Mouse (Mus musculus): ENCODE results near the gene Prrx2. TPM values are rescaled to one million over a fixed set of nuclear protein-coding genes. Genes with fewer than 3 reads are reported as not detected.

Prrx2 gene
- polyA plus RNA-seq, 1 experiment, result 2.6 TPM

DNA sequence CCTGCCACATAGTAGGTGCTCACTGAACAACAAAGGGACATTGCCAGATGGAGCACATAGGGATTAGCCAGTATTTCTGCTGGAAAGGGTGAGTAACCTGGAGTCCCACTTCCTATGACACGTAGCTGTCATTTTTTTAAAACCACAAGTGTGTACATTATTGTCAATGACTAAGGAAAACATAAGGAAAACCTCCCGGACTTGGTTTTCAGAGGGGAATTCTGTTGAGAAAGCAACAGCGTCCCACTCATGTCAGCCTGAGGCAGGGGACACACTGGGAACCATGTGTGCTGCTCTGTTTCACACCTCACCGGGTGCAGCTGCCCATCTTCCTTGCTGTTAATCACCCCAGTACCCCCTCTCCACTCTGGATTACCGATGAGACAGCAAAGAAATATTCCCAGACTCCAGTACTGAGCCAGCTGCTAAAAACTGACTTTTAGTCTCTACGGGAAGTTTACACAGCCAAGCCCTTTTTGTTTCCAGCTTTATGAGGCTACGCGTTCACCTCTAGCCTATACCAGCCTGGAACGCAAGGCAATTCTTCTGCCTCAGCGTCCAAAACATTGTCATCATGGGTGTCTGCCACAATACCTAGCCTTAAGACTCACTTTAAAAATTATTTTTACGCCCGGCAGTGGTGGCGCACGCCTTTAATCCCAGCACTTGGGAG is 64.8 kb downstream of the Prrx2 start:
- Histone ChIP-seq H3K27ac (ENCODE audit: insufficient read depth, low read depth, low read length) (no peak overlapping the region), H3K4me3 (ENCODE audit: low read depth, low read length) (no peak overlapping the region), H3K36me3 (ENCODE audit: control insufficient read depth, insufficient read depth, low read length) (no peaks in the 10 kb centered on the region), H3K27me3 (ENCODE audit: control insufficient read depth, insufficient read depth, low read length) (peaks cover 9% of the 10 kb centered on the region), H3K4me1 (ENCODE audit: control insufficient read depth, insufficient read depth, insufficient read length, low read length) (peaks cover 5% of the 10 kb centered on the region)
- WGBS, result 63% methylated on average over 14 of the region's 14 CpGs
- TF ChIP-seq CTCF (IDR thresholded peaks at IDR 0.05; ENCODE audit: extremely low read depth, insufficient read length, insufficient replicate concordance, low read depth, low read length) (no peak), POLR2A (IDR thresholded peaks at IDR 0.05; ENCODE audit: low read depth, low read length) (no peak)

GRCm38 (mm10) chr2:30901646-30902160 is 66.9 kb downstream of the Prrx2 start:
- Histone ChIP-seq H3K27ac (ENCODE audit: insufficient read depth, low read depth, low read length) (no peak overlapping the region), H3K36me3 (ENCODE audit: control insufficient read depth, insufficient read depth, low read length) (no peaks in the 10 kb centered on the region), H3K4me3 (ENCODE audit: low read depth, low read length) (peak overlapping the region; percentile 19), H3K27me3 (ENCODE audit: control insufficient read depth, insufficient read depth, low read length) (peaks cover 9% of the 10 kb centered on the region), H3K4me1 (ENCODE audit: control insufficient read depth, insufficient read depth, insufficient read length, low read length) (peaks cover 5% of the 10 kb centered on the region)
- TF ChIP-seq CTCF (IDR thresholded peaks at IDR 0.05; ENCODE audit: extremely low read depth, insufficient read length, insufficient replicate concordance, low read depth, low read length) (no peak), POLR2A (IDR thresholded peaks at IDR 0.05; ENCODE audit: low read depth, low read length) (no peak)
- WGBS, result 54% methylated on average over 6 of the region's 6 CpGs

DNA sequence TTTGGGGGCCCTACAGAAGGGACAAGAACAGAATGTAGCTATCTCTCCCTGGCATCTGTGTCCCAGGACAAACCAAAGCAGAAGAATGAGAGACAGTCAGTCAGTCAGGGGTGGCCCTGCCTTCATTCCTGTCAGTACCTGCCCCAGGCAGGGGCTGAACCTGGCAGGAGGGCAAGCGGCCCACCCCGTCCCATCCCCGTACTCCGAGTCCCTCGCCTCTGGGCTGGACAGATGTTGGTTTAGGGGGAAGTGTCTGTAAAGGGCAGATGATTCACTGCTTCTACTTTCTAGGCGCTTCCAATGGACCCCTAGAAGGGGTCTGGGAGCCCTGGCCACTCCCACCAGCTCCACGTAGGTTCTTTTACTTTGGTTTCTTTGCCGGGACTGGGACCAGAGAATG is 67.5 kb downstream of the Prrx2 start:
- no peak overlapping the region for H3K27ac ChIP-seq (ENCODE audit: insufficient read depth, low read depth, low read length)
- no peak for TF ChIP-seq CTCF (IDR thresholded peaks at IDR 0.05; ENCODE audit: extremely low read depth, insufficient read length, insufficient replicate concordance, low read depth, low read length)
- TF ChIP-seq POLR2A (IDR thresholded peaks at IDR 0.05; ENCODE audit: low read depth, low read length), result no peak
- WGBS, result 56% methylated on average over 8 of the region's 8 CpGs
- H3K4me1 ChIP-seq (ENCODE audit: control insufficient read depth, insufficient read depth, insufficient read length, low read length), result peaks cover 3% of the 10 kb centered on the region
- H3K27me3 ChIP-seq (ENCODE audit: control insufficient read depth, insufficient read depth, low read length), result peaks cover 9% of the 10 kb centered on the region
- peak overlapping the region; percentile 55 for H3K4me3 ChIP-seq (ENCODE audit: low read depth, low read length)
- H3K36me3 ChIP-seq (ENCODE audit: control insufficient read depth, insufficient read depth, low read length), result no peaks in the 10 kb centered on the region

- no peaks in the 10 kb centered on the region for H3K4me1 ChIP-seq (ENCODE audit: control insufficient read depth, insufficient read depth, insufficient read length, low read length)
- peaks cover 9% of the 10 kb centered on the region for H3K27me3 ChIP-seq (ENCODE audit: control insufficient read depth, insufficient read depth, low read length)
- H3K4me3 ChIP-seq (ENCODE audit: low read depth, low read length), result peak overlapping the region; percentile 55
- no peak overlapping the region for H3K27ac ChIP-seq (ENCODE audit: insufficient read depth, low read depth, low read length)
- H3K36me3 ChIP-seq (ENCODE audit: control insufficient read depth, insufficient read depth, low read length), result no peaks in the 10 kb centered on the region
- no peak for TF ChIP-seq POLR2A (IDR thresholded peaks at IDR 0.05; ENCODE audit: low read depth, low read length)
- no peak for TF ChIP-seq CTCF (IDR thresholded peaks at IDR 0.05; ENCODE audit: extremely low read depth, insufficient read length, insufficient replicate concordance, low read depth, low read length)
- WGBS, result 23% methylated on average over 36 of the region's 37 CpGs
Observed at GRCm38 (mm10) chr2:30902726-30903722, 68.3 kb downstream of the Prrx2 start.

DNA sequence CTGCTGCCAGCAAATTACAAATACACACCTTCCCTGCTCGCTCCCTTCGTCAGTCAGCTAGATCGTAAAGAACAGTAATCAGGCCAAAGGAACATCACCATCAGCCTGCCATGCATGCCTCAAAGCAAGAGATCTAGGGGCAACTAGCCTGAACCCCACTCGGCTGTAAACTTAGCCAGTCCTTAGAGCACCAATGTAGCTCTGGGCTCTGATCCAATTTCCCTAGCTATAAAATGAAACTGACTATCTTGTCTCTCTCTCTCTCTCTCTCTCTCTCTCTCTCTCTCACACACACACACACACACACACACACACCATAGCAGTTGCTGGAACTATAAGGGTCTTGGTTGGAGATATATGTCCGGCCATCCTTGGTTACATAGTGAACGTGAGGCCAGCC is 69.5 kb downstream of the Prrx2 start:
- H3K27ac ChIP-seq (ENCODE audit: insufficient read depth, low read depth, low read length), result no peak overlapping the region
- H3K27me3 ChIP-seq (ENCODE audit: control insufficient read depth, insufficient read depth, low read length), result peaks cover 9% of the 10 kb centered on the region
- no peak overlapping the region for H3K4me3 ChIP-seq (ENCODE audit: low read depth, low read length)
- TF ChIP-seq CTCF (IDR thresholded peaks at IDR 0.05; ENCODE audit: extremely low read depth, insufficient read length, insufficient replicate concordance, low read depth, low read length) (no peak), POLR2A (IDR thresholded peaks at IDR 0.05; ENCODE audit: low read depth, low read length) (no peak)
- H3K36me3 ChIP-seq (ENCODE audit: control insufficient read depth, insufficient read depth, low read length), result no peaks in the 10 kb centered on the region
- H3K4me1 ChIP-seq (ENCODE audit: control insufficient read depth, insufficient read depth, insufficient read length, low read length), result no peaks in the 10 kb centered on the region
- 47% methylated on average over 6 of the region's 6 CpGs for WGBS

- WGBS, result 53% methylated on average over 7 of the region's 7 CpGs
- Histone ChIP-seq H3K4me1 (ENCODE audit: control insufficient read depth, insufficient read depth, insufficient read length, low read length) (no peaks in the 10 kb centered on the region), H3K27me3 (ENCODE audit: control insufficient read depth, insufficient read depth, low read length) (peaks cover 9% of the 10 kb centered on the region), H3K36me3 (ENCODE audit: control insufficient read depth, insufficient read depth, low read length) (no peaks in the 10 kb centered on the region), H3K27ac (ENCODE audit: insufficient read depth, low read depth, low read length) (no peak overlapping the region), H3K4me3 (ENCODE audit: low read depth, low read length) (no peak overlapping the region)
- TF ChIP-seq POLR2A (IDR thresholded peaks at IDR 0.05; ENCODE audit: low read depth, low read length), result no peak
- no peak for TF ChIP-seq CTCF (IDR thresholded peaks at IDR 0.05; ENCODE audit: extremely low read depth, insufficient read length, insufficient replicate concordance, low read depth, low read length)
Observed at GRCm38 (mm10) chr2:30904991-30905390, 70.2 kb downstream of the Prrx2 start.

DNA sequence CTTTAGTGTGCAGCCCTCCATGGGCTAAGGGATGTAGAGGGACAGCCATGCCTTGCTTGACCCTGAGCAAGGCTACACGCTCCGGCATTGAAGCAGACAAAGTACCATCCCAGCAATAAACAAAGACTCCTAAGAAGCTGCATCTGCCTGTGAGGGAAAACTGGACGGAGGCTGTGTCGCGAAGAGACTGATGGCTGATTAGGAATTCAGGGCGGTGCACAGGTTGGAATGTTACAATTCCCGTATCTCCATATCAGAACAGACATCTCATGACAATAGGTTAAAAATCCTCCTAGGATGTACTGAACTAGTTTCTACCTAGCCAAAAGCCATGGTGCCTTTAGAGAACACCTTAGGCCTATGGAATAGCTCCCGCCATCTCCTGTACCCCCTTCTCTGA is 71.1 kb downstream of the Prrx2 start:
- WGBS, result 78% methylated on average over 8 of the region's 8 CpGs
- H3K36me3 ChIP-seq (ENCODE audit: control insufficient read depth, insufficient read depth, low read length), result no peaks in the 10 kb centered on the region
- no peaks in the 10 kb centered on the region for H3K4me1 ChIP-seq (ENCODE audit: control insufficient read depth, insufficient read depth, insufficient read length, low read length)
- H3K27me3 ChIP-seq (ENCODE audit: control insufficient read depth, insufficient read depth, low read length), result peaks cover 9% of the 10 kb centered on the region
- H3K4me3 ChIP-seq (ENCODE audit: low read depth, low read length), result no peak overlapping the region
- H3K27ac ChIP-seq (ENCODE audit: insufficient read depth, low read depth, low read length), result no peak overlapping the region
- TF ChIP-seq CTCF (IDR thresholded peaks at IDR 0.05; ENCODE audit: extremely low read depth, insufficient read length, insufficient replicate concordance, low read depth, low read length), result no peak
- TF ChIP-seq POLR2A (IDR thresholded peaks at IDR 0.05; ENCODE audit: low read depth, low read length), result no peak

Measured in small intestine, adult 2 months (tissue).